Mouse (Mus musculus) A20 (cell line): ENCODE data around the gene Dexi.

Experiments used
- DNase-seq: peaks from one replicate; pipeline ENCODE4 v3.0.0-alpha.2; 2011; ENCODE audit warnings: low read depth, low spot score

The Dexi gene

DNA sequence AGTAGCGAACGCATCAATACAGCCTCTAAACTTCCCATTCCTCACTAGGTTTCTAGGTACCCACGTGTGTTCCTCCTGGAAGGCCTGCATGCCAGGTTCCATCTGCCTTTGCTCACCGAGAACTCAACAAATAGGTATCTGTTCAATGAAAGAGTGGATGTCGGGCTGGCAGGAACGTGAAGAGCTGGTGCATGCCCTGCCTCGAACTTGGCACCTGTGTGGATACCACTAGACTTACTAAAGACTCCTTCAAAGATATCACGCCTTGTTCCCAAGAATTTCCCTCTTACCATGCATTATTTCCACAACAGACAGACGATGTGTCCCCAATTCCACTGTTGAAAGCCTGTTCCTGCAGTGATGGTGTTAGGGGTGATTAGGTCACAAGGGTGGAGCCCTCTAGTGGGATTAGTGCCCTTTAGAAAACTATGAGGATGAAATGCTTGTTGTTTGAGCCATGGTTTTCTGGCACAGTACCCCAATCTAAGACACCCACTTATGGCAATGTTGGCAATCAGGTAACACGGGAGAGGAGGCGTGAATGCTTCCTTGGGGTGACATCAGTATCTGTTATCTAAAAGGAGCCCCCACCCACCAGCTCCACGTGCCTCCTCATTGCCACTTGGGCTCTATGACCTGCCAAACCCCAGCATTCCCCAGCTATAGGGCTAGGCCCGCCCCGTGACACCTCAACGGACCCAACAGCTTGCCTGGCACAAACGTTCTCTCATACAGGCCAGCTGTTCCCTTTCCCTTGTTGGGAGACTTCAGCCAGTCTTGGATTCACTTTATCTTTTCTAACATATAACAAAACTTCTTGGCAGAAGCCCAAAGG, 1.9 kb downstream of the Dexi start:
- peak; percentile 34 for DNase-seq

DNA sequence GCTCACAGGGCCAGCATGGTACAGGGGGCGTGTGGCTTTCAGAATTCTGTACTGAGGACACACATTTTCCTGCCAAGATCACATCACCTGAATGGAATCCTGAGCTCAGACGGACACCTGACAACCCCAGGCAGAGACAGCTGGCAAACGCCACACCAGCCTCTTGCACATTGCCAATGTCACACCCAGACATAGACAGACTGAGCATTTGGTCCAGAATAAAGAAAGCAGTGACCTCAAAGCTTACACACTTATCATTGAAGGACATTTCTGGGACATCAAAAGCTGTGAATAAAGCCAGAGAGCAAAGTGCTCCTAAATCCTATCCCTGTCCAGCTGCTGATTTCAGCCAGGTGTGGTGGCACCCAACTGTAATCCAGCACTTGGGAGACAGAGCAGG, 5.9 kb downstream of the Dexi start:
- DNase-seq: no peak

DNA sequence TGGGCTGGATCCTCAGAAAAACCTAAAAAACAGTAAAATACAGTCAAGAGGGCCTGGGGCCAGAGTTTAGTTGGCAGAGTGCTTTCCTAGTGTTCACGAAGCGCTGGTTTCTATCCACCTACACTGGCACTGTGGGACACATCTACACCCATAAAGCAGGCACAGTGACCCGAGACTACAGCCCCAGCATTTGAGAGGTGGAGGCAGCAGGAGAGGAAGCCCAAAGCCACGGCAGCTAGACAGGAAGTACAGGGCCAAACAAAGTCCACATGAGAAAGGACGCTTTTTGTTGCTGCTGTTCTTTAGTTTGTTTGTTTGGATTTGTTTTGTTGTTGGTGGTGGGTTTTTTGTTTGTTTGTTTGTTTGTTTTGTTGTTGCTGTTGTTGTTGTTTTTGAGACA, 6.5 kb downstream of the Dexi start:
- DNase-seq: no peak

- DNase-seq: no peak
Measured at GRCm38 (mm10) chr16:10534567-10534966, 8.3 kb downstream of the Dexi start.

DNA sequence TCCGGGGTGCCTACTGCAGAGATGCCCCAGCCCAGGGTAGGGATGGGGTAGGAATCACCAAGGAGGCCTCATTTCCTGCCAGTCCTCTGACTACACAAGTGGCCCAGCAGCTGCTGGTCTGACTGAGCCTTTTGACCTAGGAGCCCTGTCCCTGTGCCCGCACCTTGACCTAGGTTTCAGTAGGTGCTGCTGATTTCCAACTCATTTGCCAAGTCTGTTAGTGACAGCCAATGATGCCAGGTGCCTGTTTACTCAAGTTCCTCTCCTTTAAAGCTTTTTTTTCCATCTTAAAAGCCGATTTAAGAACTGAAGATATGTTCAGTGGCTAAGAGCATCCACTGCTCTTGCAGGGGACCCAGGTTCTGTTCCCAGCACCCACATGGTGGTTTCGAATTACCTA, 9.1 kb downstream of the Dexi start:
- DNase-seq: no peak

DNA sequence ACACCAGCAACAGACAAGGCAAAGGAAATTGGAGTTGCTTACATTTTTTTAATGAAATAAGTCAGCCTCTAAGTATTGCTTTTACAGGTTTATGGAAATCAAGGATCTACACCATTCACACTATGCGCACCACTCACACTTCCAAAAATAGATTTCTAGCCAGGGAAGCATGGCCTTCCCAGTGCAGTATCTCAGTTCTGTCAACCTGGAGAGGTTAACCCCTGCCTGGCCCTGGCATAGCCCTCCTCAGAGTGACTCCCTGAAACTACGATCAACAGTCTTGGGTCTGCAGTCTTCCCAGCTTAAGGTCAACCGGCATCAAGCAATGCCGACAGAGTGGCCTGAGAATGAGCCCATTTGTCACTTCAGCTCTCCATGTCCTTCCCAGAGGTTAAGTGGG, 12.7 kb downstream of the Dexi start:
- DNase-seq: no peak

DNA sequence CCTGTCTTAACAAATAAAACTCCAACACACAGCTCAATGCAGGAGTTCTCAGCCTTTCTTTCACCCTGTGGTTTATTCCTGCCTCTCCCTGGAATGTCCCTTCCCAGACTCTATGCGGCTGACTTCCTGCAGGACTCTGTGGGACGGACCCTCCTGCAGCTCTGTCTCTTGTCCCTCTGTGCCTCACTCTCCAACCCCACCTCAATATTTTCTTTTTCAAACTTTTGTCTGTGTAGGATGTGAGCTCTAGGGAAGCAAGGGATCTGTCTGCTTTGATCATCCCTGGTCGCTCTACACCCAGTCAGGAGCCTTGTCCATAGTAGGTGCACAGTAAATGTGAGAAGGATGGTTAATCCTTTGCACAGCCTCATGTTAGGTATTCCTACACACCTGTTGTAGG, 14.5 kb downstream of the Dexi start:
- DNase-seq: no peak

DNA sequence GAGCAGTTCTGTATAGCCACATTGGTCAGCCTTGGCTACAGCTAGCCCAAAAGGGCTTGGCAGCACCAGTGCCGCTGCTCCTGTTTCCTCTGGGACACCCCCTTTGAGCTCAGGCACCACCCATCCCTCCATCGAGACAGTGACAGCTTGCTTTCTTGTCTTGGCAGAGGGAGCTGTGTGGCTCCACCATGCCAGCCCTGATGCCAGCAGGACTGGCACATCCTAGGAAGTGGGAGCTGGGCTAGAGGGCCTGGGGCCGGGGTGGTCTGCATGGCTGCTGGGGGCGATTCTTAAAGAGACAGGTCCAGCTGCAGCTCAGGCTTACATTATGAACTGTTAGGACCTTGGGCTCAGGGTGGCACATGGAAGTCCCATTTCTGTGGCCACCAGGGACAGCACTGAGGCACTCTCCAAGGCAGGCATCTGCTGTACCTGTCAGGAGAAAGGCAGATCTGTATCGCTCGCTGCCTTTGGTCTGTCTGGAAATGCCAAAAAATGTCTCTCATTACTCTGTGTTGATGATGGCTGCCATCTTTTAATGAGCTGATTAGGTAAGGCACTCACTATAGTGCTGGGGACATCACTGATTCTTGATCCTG, 15.7 kb downstream of the Dexi start:
- DNase-seq: no peak

GRCm38 (mm10) chr16:10525610-10525980, 17.3 kb downstream of the Dexi start:
- no peak for DNase-seq

DNA sequence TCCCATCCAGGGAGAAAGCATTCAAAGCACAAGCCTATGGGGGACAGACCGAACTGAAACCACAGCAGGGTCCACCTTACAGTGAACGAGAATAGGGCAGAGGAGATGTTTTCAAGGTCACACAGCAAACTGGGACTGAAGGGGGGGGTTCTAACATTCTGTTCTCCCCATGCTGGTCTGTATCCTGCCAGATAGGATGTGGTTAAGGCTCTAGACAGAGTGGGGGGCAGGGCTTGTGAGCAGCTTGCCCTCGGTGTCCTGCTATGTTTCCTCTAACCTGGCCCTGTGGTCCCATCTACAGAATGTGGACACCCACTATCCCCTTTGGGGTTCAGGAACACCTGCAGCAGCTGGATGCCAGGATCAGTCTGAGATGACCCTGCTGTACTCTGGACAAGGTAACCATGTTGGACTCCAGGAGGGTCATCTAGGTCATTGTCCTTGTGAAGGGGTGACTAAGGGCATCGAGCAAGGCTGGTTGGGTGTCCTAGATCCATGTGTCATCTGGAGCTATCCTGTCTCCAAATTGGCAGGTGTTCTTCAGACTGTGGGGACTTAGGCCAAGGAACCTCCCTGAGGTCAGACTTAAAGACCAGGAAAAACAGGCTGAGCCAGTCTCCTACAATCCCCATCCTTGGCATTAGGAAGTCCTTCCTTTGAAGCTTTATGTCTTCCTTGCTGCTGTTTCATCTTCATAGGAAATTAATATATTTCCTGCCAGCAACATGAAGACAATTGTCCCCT, 17.8 kb downstream of the Dexi start:
- DNase-seq: no peak

- no peak for DNase-seq
Measured at GRCm38 (mm10) chr16:10523650-10524049, 19.2 kb downstream of the Dexi start.

- peak; percentile 70 for DNase-seq
Measured at GRCm38 (mm10) chr16:10522811-10523210, 20.0 kb downstream of the Dexi start.

GRCm38 (mm10) chr16:10520908-10521614, 21.8 kb downstream of the Dexi start:
- DNase-seq: peak; percentile 77

GRCm38 (mm10) chr16:10518030-10518429, 24.8 kb downstream of the Dexi start:
- DNase-seq: peak; percentile 51

DNA sequence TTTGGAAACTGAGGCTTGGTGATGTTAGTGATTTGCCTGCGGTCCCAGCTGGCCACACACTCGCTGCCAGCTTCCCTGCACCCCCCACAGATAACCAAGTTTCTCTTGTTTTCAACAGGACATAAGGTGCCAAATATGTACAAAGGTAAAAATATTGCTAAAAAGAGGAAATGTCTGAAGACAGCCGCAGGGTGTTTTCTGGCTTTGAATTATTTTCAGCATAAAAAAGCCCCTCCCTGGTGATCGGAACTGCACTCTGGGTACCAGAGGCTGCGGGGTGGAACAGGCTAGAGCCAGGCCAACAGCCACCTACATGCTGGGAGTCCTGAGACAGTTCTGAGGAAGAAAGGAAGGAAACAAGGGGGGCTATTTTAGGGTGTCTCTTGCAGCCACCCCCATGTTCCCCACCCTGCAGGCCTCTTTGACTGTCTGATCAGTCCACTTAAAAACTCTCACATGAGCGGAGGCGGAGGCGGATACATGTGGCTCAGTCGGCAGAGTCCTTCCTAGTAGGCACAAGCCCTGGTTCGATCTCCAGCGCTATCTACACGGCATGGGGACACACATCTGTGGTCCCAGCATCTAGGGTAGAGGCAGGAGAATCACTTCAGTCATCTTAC, 26.8 kb downstream of the Dexi start:
- peak; percentile 91 for DNase-seq

DNA sequence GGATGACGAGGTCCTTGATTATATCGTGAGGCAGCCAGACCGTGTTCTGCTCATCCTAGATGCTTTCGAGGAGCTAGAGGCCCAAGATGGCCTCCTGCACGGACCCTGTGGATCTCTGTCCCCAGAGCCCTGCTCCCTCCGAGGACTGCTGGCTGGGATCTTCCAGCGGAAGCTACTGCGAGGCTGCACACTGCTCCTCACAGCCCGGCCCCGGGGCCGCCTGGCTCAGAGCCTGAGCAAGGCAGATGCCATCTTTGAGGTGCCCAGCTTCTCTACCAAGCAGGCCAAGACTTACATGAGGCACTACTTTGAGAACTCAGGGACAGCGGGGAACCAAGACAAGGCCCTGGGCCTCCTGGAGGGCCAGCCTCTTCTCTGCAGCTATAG, 31.7 kb downstream of the Dexi start:
- no peak for DNase-seq

DNA sequence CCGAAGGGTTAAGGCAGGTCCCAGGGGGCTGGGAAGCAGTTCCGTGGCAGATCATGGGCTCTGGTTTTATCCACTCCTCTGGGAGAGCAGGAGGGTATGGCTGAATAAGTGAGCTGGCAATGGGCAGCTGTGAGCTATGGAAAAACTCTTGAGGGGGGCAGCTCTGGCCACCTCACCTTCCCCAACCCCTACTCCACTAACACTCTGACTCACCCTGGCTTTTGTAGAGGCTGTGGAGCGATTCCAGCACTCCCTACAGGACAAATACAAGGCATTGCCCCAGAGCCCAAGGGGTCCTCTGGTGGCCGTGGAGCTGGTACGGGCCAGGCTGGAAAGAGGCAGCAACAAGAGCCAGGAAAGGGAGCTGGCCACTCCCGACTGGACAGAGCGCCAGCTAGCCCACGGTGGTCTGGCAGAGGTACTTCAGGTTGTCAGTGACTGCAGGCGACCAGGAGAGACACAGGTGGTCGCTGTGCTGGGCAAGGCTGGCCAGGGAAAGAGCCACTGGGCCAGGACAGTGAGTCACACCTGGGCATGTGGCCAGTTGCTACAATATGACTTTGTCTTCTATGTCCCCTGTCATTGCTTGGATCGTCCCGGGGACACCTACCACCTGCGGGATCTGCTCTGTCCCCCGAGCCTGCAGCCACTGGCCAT, 32.2 kb downstream of the Dexi start:
- no peak for DNase-seq

- DNase-seq: peak; percentile 70
Measured at GRCm38 (mm10) chr16:10508691-10509090, 34.2 kb downstream of the Dexi start.

DNA sequence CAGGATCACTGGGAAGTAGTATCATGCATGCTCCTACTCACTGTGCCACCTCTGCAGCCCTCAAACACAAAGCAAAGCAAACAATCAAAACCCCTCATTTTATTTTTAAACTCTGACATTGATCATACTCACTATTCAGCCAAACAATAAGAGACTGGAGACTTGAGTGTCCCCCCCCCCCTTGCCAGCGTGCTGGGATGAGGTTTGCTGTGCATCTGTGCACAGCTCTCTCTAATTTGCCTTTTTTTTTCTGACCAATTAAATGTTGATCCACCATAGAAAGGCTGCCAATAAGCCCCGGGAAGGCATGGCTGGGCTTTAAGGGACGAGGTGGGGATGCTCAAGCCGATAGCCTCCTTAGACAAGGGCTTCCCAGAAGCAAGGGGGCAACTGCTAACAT, 35.4 kb downstream of the Dexi start:
- no peak for DNase-seq

DNA sequence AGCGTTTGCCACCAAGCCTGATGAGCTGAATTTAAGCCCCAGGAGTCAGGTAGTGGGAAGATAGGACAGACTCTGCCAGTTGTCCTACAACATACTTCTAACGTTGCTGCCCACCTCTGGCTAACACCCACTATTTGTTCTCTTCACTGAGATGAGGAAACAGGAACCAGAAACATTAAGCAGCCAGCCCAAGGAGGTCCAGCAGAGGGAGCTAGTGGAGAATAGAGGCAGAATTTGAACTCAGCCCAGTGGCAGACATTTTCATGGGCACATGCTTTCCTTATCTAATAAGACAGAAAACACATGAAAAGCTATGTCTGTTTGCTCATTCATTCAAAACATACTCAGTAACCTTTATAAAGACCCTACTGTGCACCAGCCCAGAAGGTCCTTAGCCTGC, 39.8 kb downstream of the Dexi start:
- peak; percentile 41 for DNase-seq

GRCm38 (mm10) chr16:10501865-10502264, 41.0 kb downstream of the Dexi start:
- no peak for DNase-seq
